Mouse (Mus musculus) mesoderm, embryonic 11.5 days (tissue): ENCODE measurements at regions not wholly inside any gene's neighbourhood (a gene's known extent, or its start where the extent isn't known, plus 50 kb on each side); places are given as distances from the start of the nearest gene placed in this dataset.
A peak's percentile ranks its signal among the peaks of the same experiment; 100 is the strongest.
"Not testable (repeated sequence)": the region's sequence is repeated elsewhere in the genome, so short reads cannot be mapped to it uniquely, and the experiment has no call there.

ENCODE experiments used
- DNase-seq: peaks from one replicate; pipeline ENCODE4 v3.0.0-alpha.2; 2012; ENCODE audit warnings: low read depth, low spot score

DNA sequence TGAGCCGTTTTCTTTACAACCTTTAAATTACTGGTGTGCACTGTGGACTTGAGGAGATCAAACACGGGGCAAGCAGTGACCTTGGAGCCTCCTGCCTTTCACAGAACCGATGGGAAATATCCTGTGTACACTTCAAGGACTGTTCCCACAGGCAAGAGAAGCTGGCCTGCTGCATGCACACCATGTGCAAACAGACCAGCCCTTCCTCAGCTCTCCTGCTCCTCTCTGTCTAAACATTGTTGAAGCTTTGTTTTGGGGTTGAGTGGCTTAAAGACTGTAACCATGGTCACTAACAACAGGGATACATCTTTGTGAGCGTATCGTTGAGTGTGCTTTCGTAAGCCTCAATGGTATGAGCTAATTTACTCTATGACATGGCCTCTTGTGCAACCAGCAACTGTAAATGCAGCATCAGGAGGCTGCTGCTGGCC is 50.2 kb upstream of the Agps start:
- DNase-seq: no peak

DNA sequence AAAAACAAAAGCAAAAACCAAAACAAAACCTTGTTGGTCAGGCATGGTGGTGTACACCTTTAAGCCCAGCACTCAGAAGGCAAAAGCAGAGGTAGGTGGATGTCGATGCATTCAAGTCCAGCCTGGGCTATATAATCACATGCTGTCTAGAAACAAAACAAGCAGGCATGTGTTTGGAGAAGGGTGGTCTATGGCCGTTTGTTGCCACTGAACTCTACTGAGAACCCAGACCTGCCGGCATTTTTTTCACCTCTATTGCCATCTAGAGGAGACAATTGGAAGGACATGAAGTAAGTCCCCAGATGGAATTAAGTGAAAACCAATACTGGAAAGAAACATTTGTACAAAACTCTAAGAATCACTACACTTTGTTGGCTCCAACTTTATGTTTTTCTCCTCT is 50.9 kb upstream of the Agps start:
- DNase-seq: peak; percentile 77

DNA sequence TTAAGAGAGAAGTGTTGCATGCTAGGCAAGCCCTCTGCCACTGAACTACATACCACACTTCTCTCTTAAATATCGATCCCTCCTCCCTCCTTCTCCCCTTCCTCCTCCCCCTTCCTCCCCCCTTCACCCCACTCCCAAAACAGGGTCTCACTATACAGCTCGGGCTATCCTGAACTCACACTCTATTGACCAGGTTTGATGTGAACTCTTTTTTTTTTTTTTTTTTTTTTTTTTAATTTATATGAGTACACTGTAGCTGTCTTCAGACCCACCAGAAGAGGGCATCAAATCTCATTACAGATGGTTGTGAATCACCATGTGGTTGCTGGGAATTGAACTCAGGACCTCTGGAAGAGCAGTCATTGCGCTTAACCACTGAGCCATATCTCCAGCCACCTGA is 53.3 kb upstream of the Agps start:
- not testable (repeated sequence) for DNase-seq

DNA sequence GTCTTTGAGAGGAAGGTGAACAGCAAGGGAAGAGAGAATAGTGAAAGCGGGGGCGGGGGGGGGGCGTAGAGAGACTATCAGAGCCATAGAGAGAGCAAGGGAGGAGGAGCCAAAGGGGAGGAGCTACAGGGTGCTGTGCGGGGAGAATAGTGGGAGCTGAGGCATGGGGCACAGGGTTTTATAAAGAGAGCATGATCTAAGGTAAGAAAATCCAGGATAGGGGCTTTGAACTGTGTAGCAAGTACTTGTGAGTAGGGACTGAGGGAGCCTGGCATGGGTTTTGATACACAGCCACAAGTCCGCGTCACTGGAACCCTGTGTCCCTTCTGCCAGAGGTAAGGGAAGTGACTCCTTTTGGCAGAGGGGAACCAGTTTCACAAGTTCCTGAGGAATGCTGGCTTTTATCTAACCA is 54.9 kb upstream of the Agps start:
- DNase-seq: no peak

DNA sequence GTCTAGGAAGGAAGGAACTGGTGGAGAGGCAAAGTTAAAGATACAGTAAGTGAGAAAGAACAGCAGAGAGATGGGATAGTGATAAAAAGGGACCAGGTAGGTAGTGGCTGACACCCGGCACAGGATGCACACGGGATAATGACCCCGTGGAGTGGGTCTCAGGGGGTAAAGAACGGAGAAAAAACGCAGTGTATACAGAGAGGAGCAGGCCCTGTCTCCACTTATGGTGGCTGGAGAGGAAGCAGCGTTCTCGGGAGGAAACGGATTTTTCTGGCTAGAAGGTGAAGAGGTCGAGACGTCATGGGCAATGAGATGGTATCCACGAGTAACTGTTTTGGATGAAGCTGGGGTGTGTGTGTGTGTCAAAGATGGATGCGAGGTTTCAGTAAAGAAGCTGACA is 55.4 kb upstream of the Agps start:
- no peak for DNase-seq

DNA sequence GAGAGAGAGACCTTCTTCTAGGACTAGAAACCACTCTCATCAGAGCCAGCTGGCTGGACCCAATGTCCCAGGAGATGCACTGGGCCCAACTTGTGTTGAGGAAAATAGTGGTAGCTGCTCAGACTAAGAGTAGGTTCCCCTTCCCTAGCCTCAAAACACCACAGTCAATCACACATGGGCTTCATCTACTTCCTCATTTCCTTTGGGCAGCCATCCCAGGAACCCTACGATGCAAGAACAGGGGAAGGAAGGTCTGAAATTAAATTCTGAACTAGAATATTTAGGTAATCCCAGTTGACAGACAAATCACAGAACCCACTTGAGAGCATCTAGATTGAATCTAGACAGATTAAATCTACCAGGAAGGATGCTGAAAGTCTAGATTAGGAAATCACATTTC is 56.8 kb upstream of the Agps start:
- DNase-seq: no peak

DNA sequence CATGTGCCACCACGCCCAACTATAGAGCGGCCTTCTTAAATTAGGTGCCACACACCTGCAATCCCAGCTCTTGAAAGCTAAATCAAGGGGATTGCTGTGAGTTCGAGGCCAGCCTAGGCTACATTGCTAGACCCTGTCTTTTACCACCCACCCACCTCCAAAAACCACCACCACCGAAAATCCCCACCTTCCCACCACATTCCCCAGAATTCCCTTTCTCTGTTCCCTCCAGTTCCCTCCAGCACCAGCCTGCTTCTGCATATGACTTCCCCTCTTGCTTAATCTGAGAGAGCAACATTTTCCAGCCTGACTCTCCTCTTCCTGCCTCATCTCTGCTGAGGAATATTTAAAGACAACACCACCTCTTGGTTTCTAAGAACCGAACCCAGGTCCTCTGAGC is 58.5 kb upstream of the Agps start:
- DNase-seq: no peak

DNA sequence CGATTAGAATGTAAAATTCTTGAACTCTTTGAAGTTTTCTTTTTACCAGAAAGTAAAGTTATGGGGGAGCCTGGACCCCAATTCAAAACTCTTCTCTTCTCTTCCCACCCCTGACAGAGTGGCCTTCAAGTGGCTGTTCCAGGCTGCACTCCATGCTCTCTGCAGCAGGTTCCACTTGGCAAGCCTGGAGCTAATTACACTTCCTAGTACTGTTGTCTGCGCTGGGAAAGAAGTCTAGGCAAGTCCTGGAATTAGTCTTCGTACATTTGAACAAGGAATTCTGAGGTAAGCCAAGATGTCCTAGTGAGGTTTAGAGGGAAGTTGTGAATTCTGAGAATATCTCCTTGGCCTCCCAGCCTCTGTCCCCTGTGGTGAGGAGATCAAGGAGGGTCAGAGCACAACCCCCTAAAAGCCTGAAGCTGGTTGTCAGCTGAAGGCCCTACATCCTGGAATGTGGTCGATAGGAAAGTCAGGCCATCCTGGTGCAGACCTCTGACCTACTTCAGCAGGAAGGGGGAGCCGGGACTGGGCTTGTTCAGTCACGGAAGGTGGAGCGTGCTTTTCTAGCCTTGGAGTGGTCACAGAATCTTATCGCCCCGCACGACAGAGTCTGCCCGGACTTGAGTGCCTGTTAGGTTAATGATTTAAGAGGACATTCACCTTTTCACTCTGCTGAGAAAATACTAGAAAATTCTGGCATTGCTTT is 59.6 kb upstream of the Agps start:
- DNase-seq: no peak

DNA sequence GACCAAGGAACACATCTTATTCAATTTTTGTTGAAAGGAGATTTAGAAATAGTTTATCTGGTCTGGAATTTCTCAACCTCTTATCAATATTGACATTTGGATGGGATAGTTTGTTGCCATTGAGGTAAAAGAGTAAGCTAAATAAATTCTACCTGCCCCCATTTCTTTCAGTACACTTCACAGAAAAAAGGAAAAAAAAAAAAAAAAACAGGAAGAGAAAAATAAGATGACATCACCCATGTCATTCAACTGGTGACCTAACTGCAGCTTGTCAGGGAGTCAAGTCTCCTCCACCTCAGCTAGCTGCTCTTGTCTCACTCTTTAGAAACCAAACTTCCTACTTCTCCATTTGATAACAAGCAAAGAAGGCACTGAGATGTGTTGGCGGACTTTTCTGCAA is 61.3 kb upstream of the Agps start:
- no peak for DNase-seq

DNA sequence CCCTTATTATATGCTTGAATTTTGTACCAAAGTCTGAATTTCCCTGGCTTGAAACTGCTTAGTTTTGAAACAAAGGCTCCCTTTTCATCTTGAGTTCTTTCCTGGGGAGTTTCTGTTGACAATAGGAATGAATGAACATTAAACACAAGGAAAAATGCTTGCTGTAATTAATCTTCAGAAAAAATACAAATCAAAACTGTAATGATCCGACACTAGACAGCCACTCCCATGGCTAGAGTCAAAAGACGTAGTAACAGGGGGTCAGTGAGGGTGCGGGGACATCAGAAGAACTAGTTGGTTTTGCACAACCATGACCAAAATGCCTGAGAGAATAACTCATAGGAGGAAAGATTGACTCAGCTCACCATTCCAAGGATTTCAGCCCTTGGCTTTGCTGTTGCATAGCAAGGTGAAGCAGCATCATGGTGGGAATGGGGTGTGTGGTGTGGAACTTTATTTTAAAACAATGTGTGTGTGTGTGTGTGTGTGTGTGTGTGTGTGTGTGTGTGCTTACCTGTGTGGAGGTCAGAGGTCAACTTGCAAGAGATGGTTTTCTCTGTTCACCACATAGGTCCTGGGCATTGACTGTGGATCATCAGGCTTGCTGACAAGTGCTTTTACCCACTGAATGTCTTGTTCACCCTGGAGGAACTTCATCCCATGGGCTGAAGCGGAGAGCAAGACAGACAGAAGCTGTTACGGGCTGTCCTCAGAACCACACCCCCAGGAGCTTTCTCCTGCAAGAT is 63.2 kb upstream of the Agps start:
- no peak for DNase-seq

DNA sequence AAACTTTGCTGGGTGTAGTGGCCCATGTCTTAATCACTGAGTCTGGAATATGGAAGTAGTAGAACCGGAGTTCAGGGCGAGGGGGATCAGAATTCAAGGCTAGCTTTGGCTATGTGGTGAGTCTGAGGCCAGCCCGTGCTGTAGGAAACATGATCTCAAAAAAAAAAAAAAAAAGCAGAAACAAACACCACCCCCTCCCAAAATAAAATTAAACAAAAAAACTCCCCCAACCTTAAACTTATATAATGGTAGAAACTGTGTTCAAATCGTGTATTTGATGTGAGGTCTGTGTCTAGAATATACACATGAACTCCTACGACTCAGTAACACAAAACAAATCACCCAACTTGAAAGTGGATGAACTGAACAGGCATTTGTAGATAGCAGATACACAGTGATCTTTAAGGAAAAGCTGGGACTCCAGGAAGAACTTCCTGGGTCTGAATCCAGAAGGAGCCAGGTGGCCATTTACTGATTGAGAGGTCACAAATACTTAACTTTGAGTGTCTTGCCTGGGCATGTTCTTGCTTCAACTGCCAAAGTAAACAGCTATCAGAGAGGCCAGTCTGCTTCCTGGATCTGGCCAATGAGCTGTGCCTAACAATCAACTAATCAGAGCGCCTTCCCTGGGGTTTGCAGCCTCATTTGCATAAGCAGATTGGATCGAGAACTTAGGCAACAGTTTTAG is 63.6 kb upstream of the Nfe2l2 start:
- no peak for DNase-seq

DNA sequence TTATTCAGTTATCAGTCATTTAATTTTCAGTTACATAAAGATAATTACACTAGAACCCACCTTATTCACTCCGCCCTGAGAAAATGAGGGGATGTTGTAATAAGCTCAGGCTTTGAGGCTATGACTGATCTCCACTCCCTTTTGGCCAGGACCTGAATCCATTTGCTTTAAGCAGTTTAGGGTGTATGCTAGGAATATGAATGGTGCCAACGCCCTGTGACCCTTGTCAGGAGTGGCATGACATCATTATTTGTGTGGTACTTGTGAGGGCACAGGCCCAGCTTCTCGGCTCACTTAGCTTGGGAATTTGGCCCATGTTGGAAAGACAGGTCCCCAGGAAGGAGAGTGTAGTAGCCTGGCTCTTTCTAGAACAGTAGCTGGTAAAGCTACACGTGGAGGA is 61.0 kb upstream of the Nfe2l2 start:
- no peak for DNase-seq

DNA sequence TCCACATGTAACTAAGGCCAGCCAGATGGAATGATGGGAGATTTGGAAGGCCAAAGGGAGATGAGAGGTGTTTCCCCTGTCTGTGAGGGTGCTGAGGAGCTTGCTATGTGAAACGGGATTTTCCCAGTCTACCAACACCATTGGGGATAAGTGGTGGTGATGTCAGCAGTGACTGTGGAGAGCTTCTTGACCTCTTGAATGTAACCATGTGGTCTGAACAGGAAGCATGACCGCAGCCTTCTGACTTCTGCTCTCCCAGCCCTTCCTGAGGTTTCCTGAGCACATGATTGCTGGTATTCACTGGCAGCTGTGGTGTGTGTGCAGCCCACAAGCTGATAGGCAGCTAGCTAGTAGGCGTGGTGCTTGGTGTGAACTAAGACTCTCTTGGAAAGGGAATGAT is 58.8 kb upstream of the Nfe2l2 start:
- DNase-seq: no peak

DNA sequence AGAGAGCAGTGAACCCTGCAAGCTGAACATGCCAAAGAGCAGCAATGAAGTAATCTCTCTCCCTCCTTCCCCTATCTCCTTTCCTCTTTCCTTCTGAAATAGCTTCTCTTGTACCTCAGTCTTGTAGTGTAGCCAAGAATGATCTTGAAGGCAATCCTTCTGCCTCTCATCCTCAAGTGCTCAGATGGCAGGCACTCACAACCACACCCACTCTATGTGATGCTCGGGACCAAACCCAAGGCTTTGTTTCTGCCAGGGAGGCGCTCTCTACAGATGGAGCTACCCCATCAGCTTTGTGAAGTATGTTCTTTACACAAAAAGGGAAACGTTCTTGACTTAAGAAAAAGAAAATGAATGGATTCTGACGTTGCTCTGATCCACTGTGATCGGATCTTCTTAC is 57.6 kb upstream of the Nfe2l2 start:
- no peak for DNase-seq

DNA sequence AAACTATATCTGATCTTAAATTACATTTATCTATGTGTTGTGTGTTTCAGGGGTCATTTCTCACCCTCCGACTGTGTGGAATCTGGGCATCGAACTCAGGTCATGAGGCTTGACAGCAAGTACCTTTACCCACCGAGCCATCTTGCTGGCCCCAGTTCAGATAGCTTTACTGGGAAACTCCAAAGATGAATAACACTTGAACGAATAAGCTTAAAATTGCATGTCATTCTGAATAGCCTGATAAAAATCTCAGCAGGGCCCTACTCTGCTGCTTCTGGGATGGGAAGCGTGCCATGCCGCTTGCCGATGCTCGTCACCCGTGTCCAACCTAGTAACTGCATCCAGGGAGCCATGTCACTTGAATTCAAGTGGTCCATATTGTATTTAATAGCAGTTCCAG is 57.2 kb upstream of the Nfe2l2 start:
- no peak for DNase-seq

DNA sequence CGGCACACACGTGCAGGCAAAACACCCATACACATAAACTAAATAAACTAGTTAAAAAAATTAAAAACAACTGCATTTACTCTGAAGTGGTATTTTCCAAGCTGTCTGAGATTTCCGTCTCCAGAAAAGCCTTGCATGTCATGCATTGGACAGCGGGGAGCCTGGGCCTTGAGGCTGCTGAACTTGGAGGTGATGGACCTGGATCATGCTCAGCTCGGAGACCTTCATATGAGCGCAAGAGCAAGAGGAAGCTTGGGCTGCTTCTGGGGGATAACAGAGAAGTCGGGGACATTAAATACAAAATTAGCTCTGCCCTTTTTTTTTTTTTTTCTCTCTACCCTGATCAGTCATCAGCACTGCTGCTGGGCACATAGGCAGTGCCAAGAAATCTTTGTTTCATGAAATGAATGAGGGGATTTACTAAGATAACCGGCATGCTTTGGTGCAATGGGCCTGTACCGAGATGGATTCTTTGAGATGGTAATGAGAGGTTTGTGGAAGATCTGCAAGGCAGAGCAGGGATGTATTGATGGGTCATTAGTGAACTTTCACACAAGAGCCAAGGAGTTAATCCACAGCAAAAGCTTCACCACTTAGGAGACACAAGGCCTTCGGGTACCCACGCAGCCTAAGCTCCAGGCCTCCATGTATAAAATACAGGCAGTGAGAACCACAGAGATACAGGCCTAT is 54.9 kb upstream of the Nfe2l2 start:
- DNase-seq: no peak

DNA sequence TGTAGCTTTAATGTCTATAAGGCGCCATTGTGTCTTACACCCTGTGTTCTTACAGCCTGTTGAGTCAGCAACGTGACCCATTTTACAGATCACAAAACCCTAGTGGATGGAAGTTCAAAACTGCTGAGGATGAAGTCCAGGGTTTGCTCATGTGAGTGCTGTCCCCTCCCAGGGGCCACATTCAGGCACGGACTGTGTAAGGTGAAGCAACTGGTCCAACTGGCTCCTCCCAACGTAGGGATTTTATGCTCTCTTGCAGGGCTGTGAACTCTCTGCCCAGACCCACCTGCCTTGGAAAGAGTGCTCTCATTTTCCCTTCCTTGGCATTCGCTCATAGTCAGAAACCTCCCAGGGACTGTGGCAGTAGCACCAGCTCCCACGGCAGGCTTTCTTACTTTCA is 53.8 kb upstream of the Nfe2l2 start:
- DNase-seq: no peak

DNA sequence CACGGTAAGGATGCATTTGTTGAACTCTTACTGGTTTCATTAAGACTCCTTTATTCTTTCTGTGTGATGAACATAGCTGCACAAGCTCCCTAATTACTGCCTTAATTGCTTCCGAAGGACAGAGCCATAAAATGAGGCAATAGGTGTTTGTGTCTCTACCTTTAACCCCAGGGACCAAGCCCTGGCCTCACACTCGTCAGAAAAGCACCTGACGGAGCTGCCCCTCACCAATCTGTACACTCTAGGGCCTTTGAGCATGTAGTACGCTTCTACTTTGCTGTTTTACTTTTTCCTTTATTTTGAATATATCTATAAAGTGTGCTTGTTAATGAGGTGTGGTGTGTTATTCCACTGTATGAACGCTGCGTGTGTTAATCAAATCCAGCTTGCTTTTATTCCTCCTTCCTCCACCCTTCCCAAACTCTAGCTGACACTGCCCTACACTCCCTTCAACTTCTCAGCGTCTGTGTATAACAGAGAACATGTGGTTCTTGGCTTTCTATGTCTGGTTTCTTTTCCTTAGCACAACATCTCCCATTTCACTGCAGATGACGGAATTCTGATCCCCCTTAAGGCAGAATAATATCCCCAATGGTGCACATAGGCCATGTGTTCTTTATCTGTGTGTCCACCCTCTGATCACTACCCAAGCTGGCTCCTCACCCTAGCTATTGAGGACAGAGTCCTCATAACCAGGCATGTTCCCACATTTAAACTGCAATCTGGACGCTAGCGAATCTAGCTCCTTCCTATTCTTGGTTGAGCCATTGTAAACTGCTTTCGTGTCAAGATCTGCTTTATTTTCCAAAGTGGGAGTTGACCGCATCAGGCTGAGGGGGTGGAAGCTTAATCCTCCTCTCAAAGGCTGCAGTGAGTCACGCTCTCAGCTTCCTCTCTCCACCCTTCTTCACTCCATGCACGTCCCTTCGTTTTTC is 52.5 kb upstream of the Nfe2l2 start:
- no peak for DNase-seq

DNA sequence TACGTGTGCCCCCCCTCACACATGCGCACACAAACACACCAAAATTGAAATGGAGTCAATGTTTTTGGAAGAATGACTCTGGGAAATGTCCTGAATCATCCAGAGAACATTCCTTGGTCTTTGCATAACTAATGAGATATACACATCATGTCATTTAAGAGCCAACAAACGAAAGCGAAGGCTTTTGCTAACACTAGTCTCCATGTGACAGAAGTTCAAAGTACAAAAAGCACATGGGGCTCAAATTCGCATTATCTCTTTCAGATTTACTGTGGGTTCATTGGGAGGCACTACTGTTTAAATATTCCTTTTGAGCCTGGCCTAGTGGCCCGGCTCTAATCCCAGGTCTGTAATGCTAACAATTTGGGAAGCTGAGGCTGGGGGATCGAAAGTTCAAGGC is 50.2 kb upstream of the Nfe2l2 start:
- no peak for DNase-seq
